Mouse (Mus musculus) liver, embryonic 14.5 days (tissue): ENCODE measurements at regions not wholly inside any gene's neighbourhood (a gene's known extent, or its start where the extent isn't known, plus 50 kb on each side); places are given as distances from the start of the nearest gene placed in this dataset.
A peak's percentile ranks its signal among the peaks of the same experiment; 100 is the strongest.

Source experiments
- ATAC-seq: fragments of 200-750 bp; cut with Nextera tagmentation; 2 replicates; pipeline ENCODE4 v1.8.0; 2017; ENCODE audit warnings: moderate number of reproducible peaks, mild to moderate bottlenecking, moderate library complexity; ENCODE audit not compliant: insufficient read depth
- DNase-seq, 3 experiments: peaks; one replicate each; pipeline ENCODE4 v3.0.0-alpha.2; 2012 to 2013; ENCODE audit warnings: low read depth in 3 of 3, low spot score in 3 of 3
- H3K27ac ChIP-seq: fragments of 300-500 bp; sonication (generic); 2 replicates; pipeline ENCODE4 v1.5.1; 2014; ENCODE audit warnings: moderate library complexity, mild to moderate bottlenecking, control low read depth, inconsistent platforms
- H3K27me3 ChIP-seq: fragments of 300-500 bp; sonication (generic); 2 replicates; pipeline ENCODE4 v1.6.1; 2014; ENCODE audit warnings: mild to moderate bottlenecking, low read length, moderate library complexity; ENCODE audit not compliant: control insufficient read depth, insufficient read depth
- H3K36me3 ChIP-seq: fragments of 300-500 bp; sonication (generic); replicated peaks from 2 replicates; pipeline ENCODE4 v1.6.1; 2014; ENCODE audit warnings: low read depth; ENCODE audit not compliant: control insufficient read depth, insufficient read depth
- H3K4me1 ChIP-seq, 2 experiments: fragments of 200-500 bp in 1 of 2; fragments of 300-500 bp in 1 of 2; sonication (generic) in 1 of 2; replicated peaks; 2 replicates each; pipeline ENCODE4 v1.6.1; 2012 to 2014; ENCODE audit warnings: antibody characterized with exemption in 1 of 2, inconsistent platforms in 1 of 2, low read length in 1 of 2; ENCODE audit not compliant: control insufficient read depth in 2 of 2, insufficient read depth in 2 of 2
- H3K4me2 ChIP-seq: fragments of 300-500 bp; sonication (generic); 2 replicates; pipeline ENCODE4 v1.6.1; 2014; ENCODE audit warnings: low read depth, mild to moderate bottlenecking, control low read depth, moderate library complexity
- H3K4me3 ChIP-seq, 2 experiments: fragments of 200-500 bp in 1 of 2; fragments of 300-500 bp in 1 of 2; sonication (generic) in 1 of 2; 2 replicates each; pipeline ENCODE4 v1.5.1; 2012 to 2014; ENCODE audit warnings: low read depth in 2 of 2, low read length in 2 of 2, mild to moderate bottlenecking in 2 of 2, control low read depth in 1 of 2, inconsistent platforms in 1 of 2, moderate library complexity in 1 of 2; ENCODE audit not compliant: insufficient read depth in 1 of 2
- H3K9ac ChIP-seq: fragments of 300-500 bp; sonication (generic); replicated peaks from 2 replicates; pipeline ENCODE4 v1.6.1; 2014; ENCODE audit warnings: mild to moderate bottlenecking, control low read depth, moderate library complexity
- H3K9me3 ChIP-seq: fragments of 300-500 bp; sonication (generic); 2 replicates; pipeline ENCODE4 v1.6.1; 2016; ENCODE audit warnings: low read length, mixed read lengths; ENCODE audit not compliant: control insufficient read depth
- CTCF ChIP-seq: IDR thresholded peaks from 2 replicates; pipeline ENCODE4 v1.5.1; 2016; ENCODE audit warnings: antibody characterized with exemption, low read depth, control low read depth
- EP300 ChIP-seq: IDR thresholded peaks from 2 replicates; pipeline ENCODE4 v1.6.1; 2016; ENCODE audit warnings: antibody characterized with exemption, low read depth
- WGBS: fragments of 180-500 bp; shearing (Covaris S2); extraction: QIAGEN DNeasy Blood & Tissue Kit; methylation state at CpG from one replicate; pipeline ENCODE4 v1.1.7; 2014; ENCODE audit not compliant: insufficient replicate concordance; 5-methylcytosine and 5-hydroxymethylcytosine counted together

DNA sequence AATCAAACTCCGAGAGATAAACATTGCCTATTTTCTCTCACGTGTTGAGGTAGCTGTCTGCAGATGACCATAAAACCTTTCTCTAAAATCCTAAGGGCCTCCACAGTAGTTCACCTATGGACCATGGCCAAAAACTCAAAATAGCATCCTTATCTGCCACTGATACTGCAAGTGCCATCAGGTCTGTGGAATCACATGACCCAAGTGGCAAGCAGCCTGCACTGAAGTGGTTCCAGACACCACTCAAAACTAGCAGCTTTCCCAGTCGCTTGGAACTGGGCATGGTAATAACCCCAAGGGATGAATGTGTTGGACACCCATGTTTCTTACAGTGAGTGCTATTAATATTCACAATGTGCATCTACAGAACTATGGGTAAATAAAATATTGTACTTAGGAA, 182.0 kb downstream of the Tm2d1 start:
- Histone ChIP-seq H3K27ac (no peak overlapping the region), H3K36me3 (no peaks in the 10 kb centered on the region), H3K4me2 (no peak overlapping the region), H3K9ac (no peak overlapping the region), H3K4me1 (no peaks in the 10 kb centered on the region), H3K4me3 (no peak overlapping the region), H3K27me3 (no peaks in the 10 kb centered on the region), H3K9me3 (no peaks in the 10 kb centered on the region)
- ATAC-seq (no peak), DNase-seq (no peak)
- TF ChIP-seq EP300: no peak
- no peak for TF ChIP-seq CTCF
- WGBS: 68% methylated on average over 3 of the region's 3 CpGs

DNA sequence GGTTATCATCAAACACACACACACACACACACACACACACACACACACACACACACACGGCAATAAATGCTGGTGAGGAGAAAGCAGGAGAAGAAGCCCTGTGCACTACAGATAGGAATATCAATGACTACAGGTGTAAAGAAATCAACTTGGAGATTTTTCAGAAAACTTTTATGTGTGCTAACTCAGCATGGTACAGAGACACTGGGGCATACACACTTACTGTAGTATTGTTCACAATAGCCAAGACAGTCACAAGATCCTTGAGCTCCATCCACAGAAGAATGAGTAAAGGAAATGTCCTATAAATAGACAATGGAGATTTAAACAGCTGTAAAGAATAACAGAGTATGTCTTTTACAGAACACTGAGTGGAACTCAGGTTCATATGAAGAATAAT, 182.4 kb downstream of the Tm2d1 start:
- ATAC-seq (no peak), DNase-seq (no peak)
- Histone ChIP-seq H3K4me1 (no peaks in the 10 kb centered on the region), H3K9me3 (no peaks in the 10 kb centered on the region), H3K4me3 (no peak overlapping the region), H3K36me3 (no peaks in the 10 kb centered on the region), H3K9ac (no peak overlapping the region), H3K4me2 (no peak overlapping the region), H3K27ac (no peak overlapping the region), H3K27me3 (no peaks in the 10 kb centered on the region)
- no peak for TF ChIP-seq CTCF
- 0 out of 2 replicates have a peak, but pooled peaks have one; percentile 10 for TF ChIP-seq EP300
- WGBS: 30% methylated on average over 1 of the region's 1 CpGs

DNA sequence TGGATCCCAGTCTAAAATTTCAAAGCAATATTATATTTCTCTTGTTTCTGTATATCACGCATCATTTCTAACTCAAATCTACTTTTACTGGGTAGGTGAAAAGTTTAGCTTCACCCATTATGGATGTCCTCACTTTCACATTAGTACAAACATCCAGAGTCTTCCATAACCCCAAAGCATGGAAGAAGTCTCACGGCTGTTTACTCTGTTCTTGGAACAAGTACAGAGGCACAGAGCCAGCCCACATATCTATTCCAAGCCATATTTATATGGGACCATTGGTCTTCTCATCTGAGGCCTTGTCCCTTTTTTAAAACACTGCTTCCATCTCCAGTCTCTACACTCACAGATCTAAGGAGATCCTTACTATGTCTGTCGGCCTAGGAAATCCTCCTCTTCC, 192.8 kb downstream of the Tm2d1 start:
- TF ChIP-seq CTCF (no peak), EP300 (no peak)
- DNase-seq: no peak
- ATAC-seq: 0 out of 2 replicates have a peak, but pooled peaks have one; percentile 9
- Histone ChIP-seq H3K9ac (no peak overlapping the region), H3K27me3 (no peaks in the 10 kb centered on the region), H3K4me3 (no peak overlapping the region), H3K36me3 (no peaks in the 10 kb centered on the region), H3K9me3 (no peaks in the 10 kb centered on the region), H3K4me1 (peaks cover 30 to 35% of the 10 kb centered on the region in 2 experiments), H3K4me2 (no peak overlapping the region), H3K27ac (peak overlapping the region; percentile 62)
- WGBS: 52% methylated on average over 3 of the region's 3 CpGs

DNA sequence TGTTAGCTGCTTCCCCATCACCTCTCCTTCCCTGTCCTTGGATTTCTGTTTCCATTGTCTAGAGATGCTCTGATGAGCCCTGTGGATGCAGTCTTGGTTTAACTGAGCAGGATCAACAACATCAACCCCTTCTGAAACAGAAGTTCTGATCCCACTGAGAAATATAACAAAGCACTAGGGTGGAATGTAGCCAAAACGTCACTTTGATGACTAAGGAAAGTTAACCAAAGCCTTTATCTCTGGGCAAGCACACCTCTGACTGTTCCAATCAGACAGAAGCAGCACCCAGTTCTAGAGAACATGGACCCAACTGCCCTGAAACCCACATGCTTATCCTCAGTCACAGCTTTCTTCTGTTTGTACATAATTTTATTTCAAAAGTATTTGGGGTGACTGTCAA, 193.2 kb downstream of the Tm2d1 start:
- TF ChIP-seq EP300 (peak; percentile 98), CTCF (no peak)
- H3K36me3 ChIP-seq: no peaks in the 10 kb centered on the region
- H3K4me1 ChIP-seq: peaks cover 30 to 35% of the 10 kb centered on the region in 2 experiments
- ATAC-seq: peak; percentile 90
- 9% methylated on average over 1 of the region's 1 CpGs for WGBS
- H3K27me3 ChIP-seq: no peaks in the 10 kb centered on the region
- no peaks in the 10 kb centered on the region for H3K9me3 ChIP-seq
- H3K27ac ChIP-seq: peak overlapping the region; percentile 53
- peak overlapping the region; percentile 23; the same call in 1 of the 2 replicates for H3K4me2 ChIP-seq
- H3K4me3 ChIP-seq: no peak overlapping the region
- H3K9ac ChIP-seq: no peak overlapping the region
- DNase-seq: peak; percentile 64 to 73 (median 71)

DNA sequence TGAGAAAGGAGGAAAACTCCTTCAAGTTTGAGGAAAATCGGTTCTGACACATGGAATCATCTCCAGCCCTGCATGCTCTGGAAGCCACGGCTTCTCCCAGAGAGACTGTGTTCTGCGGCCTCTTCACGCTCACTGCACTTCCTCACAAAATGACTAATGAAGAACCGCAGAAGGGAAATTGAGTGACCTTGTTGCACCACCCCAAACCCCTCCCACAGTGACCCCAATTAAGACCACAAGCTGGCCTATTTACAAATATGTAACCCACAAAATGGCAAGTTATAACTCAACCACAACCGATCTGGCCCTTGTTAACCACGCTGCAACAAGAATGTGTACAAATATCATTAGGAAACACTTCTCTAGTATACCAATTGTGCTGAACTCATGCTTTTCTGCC, 194.2 kb downstream of the Tm2d1 start:
- Histone ChIP-seq H3K9me3 (no peaks in the 10 kb centered on the region), H3K4me2 (no peak overlapping the region), H3K4me3 (no peak overlapping the region), H3K36me3 (no peaks in the 10 kb centered on the region), H3K27ac (no peak overlapping the region; the same call in 1 of the 2 replicates), H3K4me1 (peaks cover 30 to 35% of the 10 kb centered on the region in 2 experiments), H3K9ac (no peak overlapping the region), H3K27me3 (no peaks in the 10 kb centered on the region)
- WGBS: 59% methylated on average over 7 of the region's 7 CpGs
- ATAC-seq: no peak
- no peak for DNase-seq
- TF ChIP-seq CTCF: no peak
